In genomic region chr17:66235096-66235805, GRCm38 (mm10) we compare ENCODE assay signal across 7 mouse cellular contexts.
DNase-seq lines count a peak whose midpoint lies in the region; ATAC-seq and TF ChIP-seq lines count a peak whose summit lies in the region.

No protein-coding gene starts in this region.

- intact Hi-C loops in gastrocnemius, postnatal 36 days (cut with DNase I) = loop anchor here (2.0 kb wide), 1 partner anchor 218 kb away; no protein-coding TSS in a partner anchor
- intact Hi-C loops in left cerebral cortex, postnatal 25 days (cut with DNase I) = loop anchor here (1.0 kb wide), 1 partner anchor 255 kb away; no protein-coding TSS in a partner anchor

- WGBS in intestine, embryonic 16.5 days = 4% methylated on average over 19 of the region's 19 CpGs
- 3% methylated on average over 19 of the region's 19 CpGs for WGBS in midbrain, embryonic 13.5 days
- WGBS in small intestine, adult 2 months = 6% methylated on average over 19 of the region's 19 CpGs

- ATAC-seq in intestine, embryonic 16.5 days = peak; percentile 73
- peak; percentile 86 for ATAC-seq in midbrain, embryonic 13.5 days

- H3K9ac ChIP-seq in intestine, embryonic 16.5 days (ENCODE audit: low read depth, low read length) = no peak overlapping the region
- H3K9ac ChIP-seq in midbrain, embryonic 13.5 days (replicated peaks) = no peak overlapping the region

- peak; percentile 97 for TF ChIP-seq CTCF in small intestine, adult 2 months (IDR thresholded peaks at IDR 0.05; ENCODE audit: extremely low read depth, insufficient read length, insufficient replicate concordance, low read depth, low read length)

- peak; percentile 86 to 90 for DNase-seq in adrenal gland, adult 18-20 months (ENCODE audit: low spot score in 2 of 2)
- DNase-seq in embryo, embryonic 11 days = peak; percentile 88
- peak; percentile 77 to 78 for DNase-seq in gastrocnemius, postnatal 36 days
- DNase-seq in left cerebral cortex, postnatal 25 days (ENCODE audit: low spot score in 2 of 2) = peak; percentile 86 to 93

- no peak overlapping the region for H3K4me2 ChIP-seq in intestine, embryonic 16.5 days (ENCODE audit: low read depth, low read length)
- H3K4me2 ChIP-seq in midbrain, embryonic 13.5 days (replicated peaks) = peak overlapping the region; percentile 51

- H3K27me3 ChIP-seq in intestine, embryonic 16.5 days (replicated peaks; ENCODE audit: control insufficient read depth, insufficient read depth, low read length) = no peaks in the 10 kb centered on the region
- H3K27me3 ChIP-seq in midbrain, embryonic 13.5 days = no peaks in the 10 kb centered on the region
- 0 out of 2 replicates have a peak, but pooled peaks cover 4% of the 10 kb centered on the region for H3K27me3 ChIP-seq in small intestine, adult 2 months (ENCODE audit: control insufficient read depth, insufficient read depth, low read length)

- no peaks in the 10 kb centered on the region for H3K4me1 ChIP-seq in intestine, embryonic 16.5 days (ENCODE audit: control insufficient read depth, insufficient read depth, low read length)
- peaks cover 6% of the 10 kb centered on the region for H3K4me1 ChIP-seq in midbrain, embryonic 13.5 days (replicated peaks)
- H3K4me1 ChIP-seq in small intestine, adult 2 months (ENCODE audit: control insufficient read depth, insufficient read depth, insufficient read length, low read length) = no peaks in the 10 kb centered on the region; the same call in 1 of the 2 replicates

- H3K27ac ChIP-seq in intestine, embryonic 16.5 days (ENCODE audit: low read length) = no peak overlapping the region
- no peak overlapping the region for H3K27ac ChIP-seq in midbrain, embryonic 13.5 days
- no peak overlapping the region for H3K27ac ChIP-seq in small intestine, adult 2 months (ENCODE audit: insufficient read depth, low read depth, low read length)

- no peak overlapping the region for H3K4me3 ChIP-seq in intestine, embryonic 16.5 days (ENCODE audit: low read length)
- peak overlapping the region; percentile 22; the same call in 1 of the 2 replicates for H3K4me3 ChIP-seq in midbrain, embryonic 13.5 days (replicated peaks)
- no peak overlapping the region for H3K4me3 ChIP-seq in small intestine, adult 2 months (ENCODE audit: low read depth, low read length)

- no peaks in the 10 kb centered on the region for H3K9me3 ChIP-seq in intestine, embryonic 16.5 days (ENCODE audit: control insufficient read depth, low read length)
- no peaks in the 10 kb centered on the region for H3K9me3 ChIP-seq in midbrain, embryonic 13.5 days

- no peak for TF ChIP-seq POLR2A in small intestine, adult 2 months (IDR thresholded peaks at IDR 0.05; ENCODE audit: low read depth, low read length)

- no peaks in the 10 kb centered on the region for H3K36me3 ChIP-seq in intestine, embryonic 16.5 days (ENCODE audit: control insufficient read depth, insufficient read depth, low read length)
- H3K36me3 ChIP-seq in midbrain, embryonic 13.5 days = no peaks in the 10 kb centered on the region
- H3K36me3 ChIP-seq in small intestine, adult 2 months (ENCODE audit: control insufficient read depth, insufficient read depth, low read length) = no peaks in the 10 kb centered on the region
